ENCODE assay signal across 19 mouse cellular contexts in the genomic region with DNA sequence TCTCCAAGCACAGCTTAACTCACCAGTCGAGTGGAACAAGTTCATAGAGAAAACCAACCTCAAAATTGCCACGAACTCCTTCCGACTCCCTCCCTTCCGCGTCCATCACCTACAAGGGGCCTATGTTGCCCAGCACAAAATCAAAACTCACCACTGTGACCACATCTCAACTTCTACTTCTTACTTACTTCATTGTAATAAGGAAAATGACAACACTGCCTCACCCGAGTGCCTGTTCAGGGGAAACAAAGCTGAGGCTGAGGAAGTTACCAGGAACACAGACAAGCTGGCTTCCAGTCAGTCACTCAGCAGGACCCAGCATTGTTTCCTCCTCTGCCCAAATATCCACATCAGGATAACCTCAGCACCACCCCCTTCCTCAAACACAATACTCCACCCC. TPM values are rescaled to one million over a fixed set of nuclear protein-coding genes. Genes with fewer than 3 reads are reported as not detected.
DNase-seq lines count a peak whose midpoint lies in the region; ATAC-seq and TF ChIP-seq lines count a peak whose summit lies in the region.
"Had no signal": no experiment of that assay in that cellular context is flagged by ENCODE, and none has a peak within 500 bp of the region (broad histone marks: within the 10 kb centered on the region; RNA-seq: fewer than 3 reads in every experiment).

No protein-coding gene starts in this region.

- no peak for TF ChIP-seq EP300 in CH12.LX (IDR thresholded peaks at IDR 0.05; ENCODE audit: low read length)

- WGBS in liver, embryonic 12.5 days (ENCODE audit: insufficient replicate concordance) = 70% methylated on average over 6 of the region's 6 CpGs
- 71% methylated on average over 6 of the region's 6 CpGs for WGBS in liver, embryonic 11.5 days

- H3K79me2 ChIP-seq in CH12.LX (replicated peaks; ENCODE audit: control insufficient read depth, extremely low read depth, insufficient read depth, poor library complexity, severe bottlenecking) = peaks cover 15% of the 10 kb centered on the region

- no peaks in the 10 kb centered on the region for H3K27me3 ChIP-seq in liver, embryonic 12.5 days (replicated peaks)
- no peaks in the 10 kb centered on the region for H3K27me3 ChIP-seq in liver, embryonic 11.5 days (replicated peaks; ENCODE audit: control insufficient read depth, insufficient read depth, low read length)
- no peaks in the 10 kb centered on the region for H3K27me3 ChIP-seq in CH12.LX (replicated peaks)
- H3K27me3 ChIP-seq: embryonic facial prominence, embryonic 13.5 days; lung, embryonic 15.5 days; midbrain, embryonic 12.5 days had no signal

- H3K4me2 ChIP-seq in liver, embryonic 12.5 days = no peak overlapping the region
- no peak overlapping the region for H3K4me2 ChIP-seq in liver, embryonic 11.5 days
- peak overlapping the region; percentile 76 for H3K4me2 ChIP-seq in CH12.LX (ENCODE audit: insufficient read depth, low read depth, poor library complexity, severe bottlenecking)
- H3K4me2 ChIP-seq: embryonic facial prominence, embryonic 13.5 days; hindbrain, embryonic 14.5 days; lung, embryonic 15.5 days; midbrain, embryonic 12.5 days had no signal

- ATAC-seq in liver, embryonic 12.5 days = no peak
- no peak for ATAC-seq in liver, embryonic 11.5 days (replicated peaks; ENCODE audit: low FRiP score)
- peak; percentile 72 for ATAC-seq in megakaryocyte, adult 5-6 weeks (ENCODE audit: poor library complexity, severe bottlenecking)
- ATAC-seq: intestine, embryonic 16.5 days had no signal

- H3K36me3 ChIP-seq in liver, embryonic 12.5 days = no peaks in the 10 kb centered on the region
- no peaks in the 10 kb centered on the region for H3K36me3 ChIP-seq in liver, embryonic 11.5 days (ENCODE audit: control insufficient read depth, insufficient read depth, low read length)
- H3K36me3 ChIP-seq in CH12.LX (replicated peaks in 1 of 2; ENCODE audit: control insufficient read depth in 1 of 2, insufficient read depth in 1 of 2, low read length in 1 of 2) = peaks cover 3 to 36% of the 10 kb centered on the region in 2 experiments
- H3K36me3 ChIP-seq: embryonic facial prominence, embryonic 13.5 days; forebrain, embryonic 10.5 days; limb, embryonic 10.5 days; lung, embryonic 15.5 days; midbrain, embryonic 12.5 days had no signal

- TF ChIP-seq POLR2A in CH12.LX (IDR thresholded peaks at IDR 0.05; ENCODE audit: low read depth, low read length) = no peak
- TF ChIP-seq POLR2A in bone marrow macrophage, adult 2 months (IDR thresholded peaks at IDR 0.05; ENCODE audit: borderline replicate concordance, low read depth, low read length) = no peak

- no peak for TF ChIP-seq CTCF in CH12.LX (conservative IDR thresholded peaks at IDR 0.05 in 1 of 2, IDR thresholded peaks at IDR 0.05 in 1 of 2; ENCODE audit: low read depth in 2 of 2, low read length in 2 of 2)
- no peak for TF ChIP-seq CTCF in bone marrow macrophage, adult 2 months (IDR thresholded peaks at IDR 0.05; ENCODE audit: low read depth, low read length)

- peaks cover 78% of the 10 kb centered on the region for H3K4me1 ChIP-seq in liver, embryonic 12.5 days
- peaks cover 41% of the 10 kb centered on the region for H3K4me1 ChIP-seq in liver, embryonic 11.5 days (replicated peaks; ENCODE audit: control insufficient read depth, insufficient read depth, low read length)
- H3K4me1 ChIP-seq in CH12.LX (ENCODE audit: control insufficient read depth in 1 of 2, insufficient read depth in 2 of 2) = peaks cover 37 to 74% of the 10 kb centered on the region in 2 experiments
- H3K4me1 ChIP-seq in bone marrow macrophage, adult 2 months (ENCODE audit: control insufficient read depth, insufficient read depth, low read length) = peaks cover 78% of the 10 kb centered on the region
- H3K4me1 ChIP-seq: midbrain, embryonic 12.5 days had no signal

- H3K9ac ChIP-seq in liver, embryonic 12.5 days = no peak overlapping the region
- no peak overlapping the region for H3K9ac ChIP-seq in liver, embryonic 11.5 days (ENCODE audit: low read depth, low read length)
- no peak overlapping the region for H3K9ac ChIP-seq in CH12.LX (ENCODE audit: insufficient read depth, low read depth)
- H3K9ac ChIP-seq: embryonic facial prominence, embryonic 13.5 days; hindbrain, embryonic 14.5 days; lung, embryonic 15.5 days; midbrain, embryonic 12.5 days had no signal

- no peak for TF ChIP-seq RAD21 in CH12.LX (IDR thresholded peaks at IDR 0.05; ENCODE audit: low read depth, low read length)

- DNase-seq in liver, embryonic 11.5 days (ENCODE audit: low spot score) = no peak
- no peak for DNase-seq in CH12.LX (ENCODE audit: extremely low read depth)
- DNase-seq in neural tube, embryonic 10.5 days (ENCODE audit: extremely low spot score, low spot score) = no peak
- no peak for DNase-seq in right cerebral cortex, postnatal 25 days
- DNase-seq in left cerebral cortex, adult 8-10 months (ENCODE audit: low spot score in 2 of 2) = no peak
- DNase-seq: cerebellum, adult 11 months; cerebellum, postnatal 25 days; heart, postnatal 14 days had no signal

- no peak overlapping the region for H3K4me3 ChIP-seq in liver, embryonic 12.5 days
- H3K4me3 ChIP-seq in liver, embryonic 11.5 days (ENCODE audit: low read depth, low read length) = no peak overlapping the region
- H3K4me3 ChIP-seq in CH12.LX (replicated peaks in 1 of 3; ENCODE audit: low read depth in 2 of 3, low read length in 2 of 3, poor library complexity in 1 of 3) = peak overlapping the region in 1 of 3 experiments; percentile 24
- peak overlapping the region; percentile 37 for H3K4me3 ChIP-seq in bone marrow macrophage, adult 2 months (ENCODE audit: insufficient read depth, low read length)
- H3K4me3 ChIP-seq: embryonic facial prominence, embryonic 13.5 days; forebrain, embryonic 10.5 days; limb, embryonic 10.5 days; lung, embryonic 15.5 days; midbrain, embryonic 12.5 days; myocyte had no signal

- H3K9me3 ChIP-seq in liver, embryonic 12.5 days (replicated peaks) = no peaks in the 10 kb centered on the region
- no peaks in the 10 kb centered on the region for H3K9me3 ChIP-seq in liver, embryonic 11.5 days (ENCODE audit: control insufficient read depth, low read length)
- H3K9me3 ChIP-seq in CH12.LX (replicated peaks; ENCODE audit: low read length) = no peaks in the 10 kb centered on the region
- H3K9me3 ChIP-seq: embryonic facial prominence, embryonic 13.5 days; forebrain, embryonic 10.5 days; limb, embryonic 10.5 days; lung, embryonic 15.5 days; midbrain, embryonic 12.5 days had no signal

- peak overlapping the region; percentile 43; the same call in 1 of the 2 replicates for H3K27ac ChIP-seq in liver, embryonic 12.5 days
- no peak overlapping the region for H3K27ac ChIP-seq in liver, embryonic 11.5 days (ENCODE audit: low read depth, low read length)
- H3K27ac ChIP-seq in CH12.LX (ENCODE audit: insufficient read depth, low read depth) = peak overlapping the region; percentile 51; the same call in 1 of the 2 replicates
- peak overlapping the region; percentile 92 for H3K27ac ChIP-seq in bone marrow macrophage, adult 2 months (ENCODE audit: insufficient read depth, low read depth, low read length)
- H3K27ac ChIP-seq: embryonic facial prominence, embryonic 13.5 days; forebrain, embryonic 10.5 days; hindbrain, embryonic 14.5 days; limb, embryonic 10.5 days; lung, embryonic 15.5 days; midbrain, embryonic 12.5 days had no signal

- in situ Hi-C loops in CH12.LX (cut with MboI; ENCODE audit: low pct_ligation_motif_present, low pct_unique_long_range_greater_than_20kb, low sequenced_read_pairs) = no loop called here

- dilution Hi-C loops in CH12.LX (cut with MboI; ENCODE audit: extremely low pct_ligation_motif_present, extremely low pct_unique_long_range_greater_than_20kb, low sequenced_read_pairs) = no loop called here

TF ChIP-seq in CH12.LX, 34 proteins besides CTCF, POLR2A, EP300 and RAD21:
- TF ChIP-seq JUN (IDR thresholded peaks at IDR 0.05; ENCODE audit: insufficient read depth, low read depth, low read length) (no peak), MAFK (IDR thresholded peaks at IDR 0.05; ENCODE audit: insufficient replicate concordance, low read length) (no peak), UBTF (IDR thresholded peaks at IDR 0.05; ENCODE audit: low read depth, low read length) (no peak), POLR2AphosphoS2 (IDR thresholded peaks at IDR 0.05; ENCODE audit: low read depth, low read length) (no peak), NRF1 (IDR thresholded peaks at IDR 0.05; ENCODE audit: low read depth, low read length) (no peak), SMC3 (IDR thresholded peaks at IDR 0.05; ENCODE audit: low read depth, low read length) (no peak), TCF12 (IDR thresholded peaks at IDR 0.05; ENCODE audit: low read depth, low read length) (no peak), MEF2A (IDR thresholded peaks at IDR 0.05; ENCODE audit: borderline replicate concordance, low read depth, low read length) (no peak), PAX5 (IDR thresholded peaks at IDR 0.05; ENCODE audit: low read length) (no peak)
TF ChIP-seq in CH12.LX: peak in this region for 0.

RNA-seq across cellular contexts. Expression of gene Tbc1d14, which starts 29.3 kb away (rescaled TPM):
- 15.4 and 15.7 TPM in 2 replicates for polyA plus RNA-seq in liver, embryonic 12.5 days (2016; fragmentation: Nextera tagmentation; extraction: Ambion mirVana)
- 26.0 and 30.2 TPM in 2 replicates for polyA plus RNA-seq in liver, embryonic 11.5 days (2014; fragmentation: Nextera tagmentation; extraction: Ambion mirVana)
- total RNA-seq in CH12.LX (2012; rRNA removed) (8.5 and 10.1 TPM in 2 replicates), CH12.LX (2014; rRNA removed) (4.4 and 5.7 TPM in 2 replicates)
- polyA plus RNA-seq in CH12.LX (2012; ENCODE audit: insufficient read length, low read depth) = 24.4 and 29.1 TPM in 2 replicates
- polyA plus RNA-seq in bone marrow macrophage, adult 2 months (2012; ENCODE audit: insufficient read depth, insufficient read length, missing spikeins) = 57.5 and 57.8 TPM in 2 replicates
- 22.3 and 25.5 TPM in 2 replicates for total RNA-seq in megakaryocyte, adult 5-6 weeks (2015)
- 11.2 and 16.2 TPM in 2 replicates for total RNA-seq in megakaryocyte, adult 5-6 weeks (2017)
- total RNA-seq in left cerebral cortex, adult 8-10 months (2022) = 10 to 100 TPM; 64.9 to 68.9 (median 68.0) TPM
